Mouse (Mus musculus) thymus, adult 18-20 months (tissue): ENCODE measurements at regions not wholly inside any gene's neighbourhood (a gene's known extent, or its start where the extent isn't known, plus 50 kb on each side); places are given as distances from the start of the nearest gene placed in this dataset.

Source experiments
- DNase-seq, 2 experiments: peaks; one replicate each; pipeline ENCODE4 v3.0.0; 2022; ENCODE audit warnings: mixed read lengths in 2 of 2

- DNase-seq, result no peak
Measured at GRCm38 (mm10) chr1:136784178-136784577, 159.5 kb downstream of the Zfp281 start.

GRCm38 (mm10) chr1:136788979-136789513 is 164.3 kb downstream of the Zfp281 start:
- DNase-seq, result no peak

- no peak for DNase-seq
Measured at GRCm38 (mm10) chr1:136791641-136792040, 166.9 kb downstream of the Zfp281 start.
